ENCODE assay signal across 9 mouse cellular contexts in the genomic region with DNA sequence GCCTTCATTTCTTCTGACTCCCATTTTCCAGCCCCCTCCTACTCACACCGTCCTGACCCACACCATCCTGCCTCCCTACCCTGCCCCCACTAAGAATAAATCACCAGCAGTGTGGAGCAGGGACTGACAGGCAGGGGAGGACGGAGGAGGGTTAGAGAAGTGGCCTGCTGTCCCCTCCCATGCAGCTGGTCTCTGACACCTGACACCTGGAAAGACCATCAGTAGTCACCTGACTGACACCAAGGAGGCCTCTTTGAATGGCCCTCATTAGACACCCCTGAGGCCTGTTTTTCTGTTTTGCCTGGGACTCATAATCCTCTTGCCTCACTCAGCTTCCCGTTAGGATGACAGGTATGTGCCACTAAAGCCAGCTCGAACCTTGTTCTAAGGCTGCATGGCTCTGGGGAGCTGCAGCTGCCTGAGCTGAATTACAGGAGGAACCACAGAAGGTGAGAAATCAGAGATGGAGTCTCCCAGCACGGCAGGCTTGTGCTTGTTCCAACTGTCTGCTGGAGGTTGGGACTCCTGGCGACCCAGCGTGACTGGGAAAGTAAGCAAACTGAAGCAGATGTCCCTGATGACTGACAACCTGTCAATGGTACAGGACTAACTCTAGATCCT. TPM values are rescaled to one million over a fixed set of nuclear protein-coding genes. Genes with fewer than 3 reads are reported as not detected.
DNase-seq lines count a peak whose midpoint lies in the region; ATAC-seq lines count a peak whose summit lies in the region.
"Had no signal": no experiment of that assay in that cellular context is flagged by ENCODE, and none has a peak within 500 bp of the region (broad histone marks: within the 10 kb centered on the region; RNA-seq: fewer than 3 reads in every experiment).

No protein-coding gene starts in this region.

- no peak overlapping the region for H3K9ac ChIP-seq in liver, embryonic 11.5 days (ENCODE audit: low read depth, low read length)
- H3K9ac ChIP-seq in embryonic facial prominence, embryonic 13.5 days = peak overlapping the region; percentile 40

- H3K9me3 ChIP-seq in liver, embryonic 11.5 days (ENCODE audit: control insufficient read depth, low read length) = no peaks in the 10 kb centered on the region
- 0 out of 2 replicates have a peak, but pooled peaks cover 3% of the 10 kb centered on the region for H3K9me3 ChIP-seq in embryonic facial prominence, embryonic 13.5 days

- H3K27ac ChIP-seq in liver, embryonic 11.5 days (ENCODE audit: low read depth, low read length) = no peak overlapping the region
- H3K27ac ChIP-seq in embryonic facial prominence, embryonic 13.5 days = peak overlapping the region; percentile 60

- 19% methylated on average over 7 of the region's 7 CpGs for WGBS in liver, embryonic 11.5 days
- WGBS in embryonic facial prominence, embryonic 13.5 days = 9% methylated on average over 7 of the region's 7 CpGs

- H3K36me3 ChIP-seq in liver, embryonic 11.5 days (ENCODE audit: control insufficient read depth, insufficient read depth, low read length) = peaks cover 11% of the 10 kb centered on the region; the same call in 1 of the 2 replicates
- H3K36me3 ChIP-seq in embryonic facial prominence, embryonic 13.5 days = peaks cover 31% of the 10 kb centered on the region

- H3K4me3 ChIP-seq in liver, embryonic 11.5 days (ENCODE audit: low read depth, low read length) = no peak overlapping the region
- H3K4me3 ChIP-seq in embryonic facial prominence, embryonic 13.5 days = no peak overlapping the region

- no peak for ATAC-seq in liver, embryonic 11.5 days (replicated peaks; ENCODE audit: low FRiP score)
- ATAC-seq in embryonic facial prominence, embryonic 13.5 days (ENCODE audit: insufficient number of reproducible peaks, insufficient read depth, low FRiP score, low TSS enrichment, low read depth) = 0 out of 2 replicates have a peak, but pooled peaks have one; percentile 16
- ATAC-seq in megakaryocyte-erythroid progenitor cell, adult 5-6 weeks (replicated peaks; ENCODE audit: low FRiP score, low TSS enrichment, poor library complexity, severe bottlenecking) = 0 out of 2 replicates have a peak, but pooled peaks have one; percentile 12

- peaks cover 17% of the 10 kb centered on the region for H3K4me1 ChIP-seq in liver, embryonic 11.5 days (replicated peaks; ENCODE audit: control insufficient read depth, insufficient read depth, low read length)
- H3K4me1 ChIP-seq in embryonic facial prominence, embryonic 13.5 days = peaks cover 26% of the 10 kb centered on the region

- peak; percentile 90 for DNase-seq in heart, adult 11 months
- no peak for DNase-seq in heart, postnatal 36 days
- no peak for DNase-seq in liver, embryonic 11.5 days (ENCODE audit: low spot score)
- no peak for DNase-seq in liver
- DNase-seq in thymus, postnatal 4 days = no peak
- no peak for DNase-seq in adrenal gland, adult 18-20 months (ENCODE audit: low spot score in 2 of 2)
- DNase-seq: gastrocnemius, postnatal 10 days had no signal

- H3K4me2 ChIP-seq in liver, embryonic 11.5 days = peak overlapping the region; percentile 51; the same call in 1 of the 2 replicates
- peak overlapping the region; percentile 33 for H3K4me2 ChIP-seq in embryonic facial prominence, embryonic 13.5 days

- intact Hi-C loops in heart, postnatal 36 days (cut with DNase I) = no loop called here

- H3K27me3 ChIP-seq in liver, embryonic 11.5 days (replicated peaks; ENCODE audit: control insufficient read depth, insufficient read depth, low read length) = peaks cover 10% of the 10 kb centered on the region; the same call in 1 of the 2 replicates
- H3K27me3 ChIP-seq in embryonic facial prominence, embryonic 13.5 days = no peaks in the 10 kb centered on the region

RNA-seq across cellular contexts. Expression of a gene that starts 9.3 kb away (rescaled TPM):
- 1 to 10 TPM; 3.1 to 4.9 TPM for total RNA-seq in heart, postnatal 36 days (2021)
- polyA plus RNA-seq in liver, embryonic 11.5 days (2014; fragmentation: Nextera tagmentation; extraction: Ambion mirVana) = 9.1 and 10.7 TPM in 2 replicates
- polyA plus RNA-seq in embryonic facial prominence, embryonic 13.5 days (2015; fragmentation: Nextera tagmentation; extraction: Ambion mirVana) = 19.2 and 24.6 TPM in 2 replicates
- total RNA-seq in megakaryocyte-erythroid progenitor cell, adult 5-6 weeks (2014; fragmentation: Nextera tagmentation) = 4.5 and 5.5 TPM in 2 replicates
- total RNA-seq in megakaryocyte-erythroid progenitor cell, adult 5-6 weeks (2017) = 4.1 and 7.6 TPM in 2 replicates
- total RNA-seq in adrenal gland, adult 18-20 months (2021) = 10 to 100 TPM; 20.1 to 26.1 TPM

RNA-seq across cellular contexts. Expression of a gene that starts 9.6 kb away (rescaled TPM):
- 100 to 1,000 TPM; 847 to 875 TPM for total RNA-seq in heart, postnatal 36 days (2021)
- polyA plus RNA-seq in liver, embryonic 11.5 days (2014; fragmentation: Nextera tagmentation; extraction: Ambion mirVana) = 343 and 358 TPM in 2 replicates
- 397 and 420 TPM in 2 replicates for polyA plus RNA-seq in embryonic facial prominence, embryonic 13.5 days (2015; fragmentation: Nextera tagmentation; extraction: Ambion mirVana)
- total RNA-seq in megakaryocyte-erythroid progenitor cell, adult 5-6 weeks (2014; fragmentation: Nextera tagmentation) = 181 and 226 TPM in 2 replicates
- 75.6 and 167 TPM in 2 replicates for total RNA-seq in megakaryocyte-erythroid progenitor cell, adult 5-6 weeks (2017)
- 100 to 1,000 TPM; 276 to 402 TPM for total RNA-seq in adrenal gland, adult 18-20 months (2021)

RNA-seq across cellular contexts. Expression of a gene that starts 30.2 kb away (rescaled TPM):
- 10 to 100 TPM; 27.5 to 29.4 TPM for total RNA-seq in heart, postnatal 36 days (2021)
- polyA plus RNA-seq in liver, embryonic 11.5 days (2014; fragmentation: Nextera tagmentation; extraction: Ambion mirVana) = 5.2 and 5.3 TPM in 2 replicates
- polyA plus RNA-seq in embryonic facial prominence, embryonic 13.5 days (2015; fragmentation: Nextera tagmentation; extraction: Ambion mirVana) = 17.7 and 18.4 TPM in 2 replicates
- not detected in 2 replicates for total RNA-seq in megakaryocyte-erythroid progenitor cell, adult 5-6 weeks (2014; fragmentation: Nextera tagmentation)
- total RNA-seq in megakaryocyte-erythroid progenitor cell, adult 5-6 weeks (2017) = not detected in 2 replicates
- total RNA-seq in adrenal gland, adult 18-20 months (2021) = 1 to 10 TPM; 3.4 to 4.0 TPM

RNA-seq across cellular contexts. Expression of a gene that starts 37.4 kb away (rescaled TPM):
- 10 to 100 TPM; 18.8 to 20.3 TPM for total RNA-seq in heart, postnatal 36 days (2021)
- polyA plus RNA-seq in liver, embryonic 11.5 days (2014; fragmentation: Nextera tagmentation; extraction: Ambion mirVana) = 34.5 and 36.9 TPM in 2 replicates
- 40.5 and 46.5 TPM in 2 replicates for polyA plus RNA-seq in embryonic facial prominence, embryonic 13.5 days (2015; fragmentation: Nextera tagmentation; extraction: Ambion mirVana)
- 21.6 and 28.6 TPM in 2 replicates for total RNA-seq in megakaryocyte-erythroid progenitor cell, adult 5-6 weeks (2014; fragmentation: Nextera tagmentation)
- total RNA-seq in megakaryocyte-erythroid progenitor cell, adult 5-6 weeks (2017) = 13.9 and 17.9 TPM in 2 replicates
- 10 to 100 TPM; 28.3 to 31.3 TPM for total RNA-seq in adrenal gland, adult 18-20 months (2021)

RNA-seq across cellular contexts. Expression of a gene that starts 42.9 kb away (rescaled TPM):
- total RNA-seq in heart, postnatal 36 days (2021) = under 1 TPM in 1 of 2 experiments, not detected in 1; 0.58 TPM
- 1.6 and 1.8 TPM in 2 replicates for polyA plus RNA-seq in liver, embryonic 11.5 days (2014; fragmentation: Nextera tagmentation; extraction: Ambion mirVana)
- 1.2 and 1.7 TPM in 2 replicates for polyA plus RNA-seq in embryonic facial prominence, embryonic 13.5 days (2015; fragmentation: Nextera tagmentation; extraction: Ambion mirVana)
- 5.4 and 6.6 TPM in 2 replicates for total RNA-seq in megakaryocyte-erythroid progenitor cell, adult 5-6 weeks (2014; fragmentation: Nextera tagmentation)
- 1.3 and 2.3 TPM in 2 replicates for total RNA-seq in megakaryocyte-erythroid progenitor cell, adult 5-6 weeks (2017)
- total RNA-seq in adrenal gland, adult 18-20 months (2021) = under 1 TPM; 0.48 to 0.93 TPM

Comparison
In these comparisons a context has a peak if more than half of its experiments do, and no peak if none do; other contexts are left out.
1. RNA of a gene that starts 30.2 kb away (total RNA-seq): 27.5 to 29.4 TPM in heart, postnatal 36 days; 3.4 to 4.0 TPM in adrenal gland, adult 18-20 months and not detected in megakaryocyte-erythroid progenitor cell, adult 5-6 weeks; every median in the first group is over 4 times any median in the second.